Mouse (Mus musculus) layer of hippocampus, adult 18-20 months (tissue): ENCODE results near the gene Mecr. TPM values are rescaled to one million over a fixed set of nuclear protein-coding genes. Genes with fewer than 3 reads are reported as not detected.

Experiments
- DNase-seq, 2 experiments: peaks; one replicate each; pipeline ENCODE4 v3.0.0; 2022; ENCODE audit warnings: low spot score in 2 of 2
- total RNA-seq, 2 experiments: library from RNA; stranded (reverse); gene quantifications; 2 replicates each; pipeline ENCODE4 v1.2.3; 2021

Gene Mecr
- total RNA-seq, 2 experiments from 2014 or later: 27.7 TPM

- no peak for DNase-seq
These were observed 9.2 kb upstream of the Mecr start for GRCm38 (mm10) chr4:131833971-131834609.

- DNase-seq: no peak
These were observed 6.9 kb upstream of the Mecr start for GRCm38 (mm10) chr4:131836351-131836881.

- DNase-seq: no peak
These were observed 6.3 kb upstream of the Mecr start for GRCm38 (mm10) chr4:131836891-131837491.

- peak; percentile 86 to 92 for DNase-seq
These were observed 5.3 kb upstream of the Mecr start, which contains the start of gene Ptpru for GRCm38 (mm10) chr4:131837872-131838524. Gene Ptpru (minus strand): TSS chr4:131838288.

- no peak for DNase-seq
These were observed 2.9 kb downstream of the Mecr start for GRCm38 (mm10) chr4:131845991-131846778.

- DNase-seq: no peak
These were observed 4.8 kb downstream of the Mecr start for GRCm38 (mm10) chr4:131848082-131848481.

- peak; percentile 60 to 80 for DNase-seq
These were observed 6.8 kb downstream of the Mecr start for GRCm38 (mm10) chr4:131849986-131850638.

GRCm38 (mm10) chr4:131854950-131855349 lies 11.7 kb downstream of the Mecr start:
- no peak for DNase-seq

GRCm38 (mm10) chr4:131860492-131861340 lies 17.4 kb downstream of the Mecr start:
- DNase-seq: peak; percentile 69 to 89

GRCm38 (mm10) chr4:131861341-131861739 lies 18.1 kb downstream of the Mecr start:
- DNase-seq: no peak

GRCm38 (mm10) chr4:131872672-131873292 lies 29.5 kb downstream of the Mecr start:
- DNase-seq: peak in 1 of 2 experiments; percentile 14

GRCm38 (mm10) chr4:131873293-131874168 lies 30.3 kb downstream of the Mecr start, which contains the start of gene Srsf4:
Gene Srsf4 (plus strand): TSS chr4:131873617.
- DNase-seq: peak; percentile 87 to 96

- no peak for DNase-seq
These were observed 30.9 kb downstream of the Mecr start for GRCm38 (mm10) chr4:131874169-131874536.

- DNase-seq: no peak
These were observed 31.3 kb downstream of the Mecr start for GRCm38 (mm10) chr4:131874567-131874966.

GRCm38 (mm10) chr4:131875242-131875641 lies 32.0 kb downstream of the Mecr start:
- no peak for DNase-seq

- no peak for DNase-seq
These were observed 33.6 kb downstream of the Mecr start for GRCm38 (mm10) chr4:131876836-131877235.

- DNase-seq: no peak
These were observed 36.4 kb downstream of the Mecr start for GRCm38 (mm10) chr4:131879692-131880091.

- DNase-seq: no peak
These were observed 38.0 kb downstream of the Mecr start for GRCm38 (mm10) chr4:131881306-131881705.
